Mouse (Mus musculus) R1 (cell line): ENCODE data around the gene Gm11937.
"Not testable (repeated sequence)": the region's sequence is repeated elsewhere in the genome, so short reads cannot be mapped to it uniquely, and the experiment has no call there.

ENCODE experiments used
- DNase-seq: peaks from one replicate; pipeline ENCODE4 v3.0.0-alpha.2; 2018; ENCODE audit warnings: low read depth, low spot score

Gene Gm11937

GRCm38 (mm10) chr11:99610089-99610488, at the start of gene Gm11937:
TSS of gene Gm11937 (minus strand) at chr11:99610189.
- not testable (repeated sequence) for DNase-seq

- DNase-seq, result peak; percentile 16
Observed at GRCm38 (mm10) chr11:99659256-99659655, 49.3 kb upstream of the Gm11937 start.

- peak; percentile 10 for DNase-seq
Observed at GRCm38 (mm10) chr11:99658467-99659010, 48.5 kb upstream of the Gm11937 start, which contains the start of gene Gm11563. TSS of gene Gm11563 (minus strand) at chr11:99658960.

- DNase-seq, result peak; percentile 82
Observed at GRCm38 (mm10) chr11:99657051-99657450, 47.1 kb upstream of the Gm11937 start.

GRCm38 (mm10) chr11:99650136-99650535, 40.1 kb upstream of the Gm11937 start, which contains the start of gene Gm11555:
TSS of gene Gm11555 (minus strand) at chr11:99650236.
- no peak for DNase-seq

GRCm38 (mm10) chr11:99646444-99646843, 36.5 kb upstream of the Gm11937 start:
- no peak for DNase-seq

- no peak for DNase-seq
Observed at GRCm38 (mm10) chr11:99644351-99644750, 34.4 kb upstream of the Gm11937 start.

- DNase-seq, result not testable (repeated sequence)
Observed at GRCm38 (mm10) chr11:99643635-99644139, 33.7 kb upstream of the Gm11937 start, which contains the start of gene Krtap4-7. TSS of gene Krtap4-7 (minus strand) at chr11:99644089.

- DNase-seq, result no peak
Observed at GRCm38 (mm10) chr11:99640926-99641325, 30.9 kb upstream of the Gm11937 start.

GRCm38 (mm10) chr11:99637086-99637485, 27.1 kb upstream of the Gm11937 start:
- no peak for DNase-seq

GRCm38 (mm10) chr11:99634653-99635134, 24.7 kb upstream of the Gm11937 start, which contains the start of gene Krtap4-2:
TSS of gene Krtap4-2 (minus strand) at chr11:99635084.
- no peak for DNase-seq

- DNase-seq, result no peak
Observed at GRCm38 (mm10) chr11:99633293-99633692, 23.3 kb upstream of the Gm11937 start.

- no peak for DNase-seq
Observed at GRCm38 (mm10) chr11:99630890-99631289, 20.9 kb upstream of the Gm11937 start.

- no peak for DNase-seq
Observed at GRCm38 (mm10) chr11:99628138-99628537, 18.1 kb upstream of the Gm11937 start, which contains the start of gene Krtap4-1. TSS of gene Krtap4-1 (minus strand) at chr11:99628238.

GRCm38 (mm10) chr11:99620335-99620734, 10.3 kb upstream of the Gm11937 start, which contains the start of gene Gm11562:
TSS of gene Gm11562 (minus strand) at chr11:99620435.
- no peak for DNase-seq

GRCm38 (mm10) chr11:99614796-99615363, 4.9 kb upstream of the Gm11937 start, which contains the start of gene Krtap2-4:
TSS of gene Krtap2-4 (minus strand) at chr11:99614846.
- no peak for DNase-seq

GRCm38 (mm10) chr11:99609126-99609525, 863 bp downstream of the Gm11937 start:
- no peak for DNase-seq

GRCm38 (mm10) chr11:99603208-99603607, 6.8 kb downstream of the Gm11937 start, which contains the start of gene Gm11938:
TSS of gene Gm11938 (minus strand) at chr11:99603308.
- DNase-seq, result not testable (repeated sequence)

- DNase-seq, result not testable (repeated sequence)
Observed at GRCm38 (mm10) chr11:99597742-99598141, 12.2 kb downstream of the Gm11937 start, which contains the start of gene Krtap9-3. TSS of gene Krtap9-3 (minus strand) at chr11:99598105.

GRCm38 (mm10) chr11:99590981-99591380, 19.0 kb downstream of the Gm11937 start, which contains the start of gene Krtap1-3:
TSS of gene Krtap1-3 (minus strand) at chr11:99591339.
- no peak for DNase-seq

- DNase-seq, result no peak
Observed at GRCm38 (mm10) chr11:99585096-99585495, 24.9 kb downstream of the Gm11937 start.

GRCm38 (mm10) chr11:99583245-99583704, 26.7 kb downstream of the Gm11937 start, which contains the start of gene Krtap1-4:
TSS of gene Krtap1-4 (minus strand) at chr11:99583654.
- DNase-seq, result no peak
